In the genomic region with DNA sequence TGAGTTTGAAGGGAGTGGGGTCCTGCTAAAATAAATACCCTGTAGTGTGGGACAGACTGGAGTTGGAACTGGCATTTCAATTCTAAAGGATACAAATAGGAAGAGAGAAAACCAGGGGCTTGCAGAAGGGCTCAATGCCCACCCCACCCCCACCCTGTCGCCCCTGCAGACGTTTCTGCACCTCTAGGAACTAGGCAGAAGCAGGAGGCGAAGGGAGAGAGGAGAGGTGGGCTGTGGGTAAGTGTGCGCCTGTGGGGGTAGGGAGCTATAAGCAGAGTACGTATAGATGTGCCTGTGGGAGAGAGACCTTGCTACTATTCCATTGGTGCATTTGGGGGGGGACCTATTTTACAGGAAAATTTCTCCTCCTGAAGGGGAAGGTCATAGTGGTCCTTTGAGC, we compare ENCODE assay signal across 21 mouse cellular contexts. TPM values are rescaled to one million over a fixed set of nuclear protein-coding genes. Genes with fewer than 3 reads are reported as not detected.
DNase-seq lines count a peak whose midpoint lies in the region; ATAC-seq and TF ChIP-seq lines count a peak whose summit lies in the region.
"Had no signal": no experiment of that assay in that cellular context is flagged by ENCODE, and none has a peak within 500 bp of the region (broad histone marks: within the 10 kb centered on the region; RNA-seq: fewer than 3 reads in every experiment).

No protein-coding gene starts in this region.

- no peak for TF ChIP-seq CTCF in intestine, postnatal 0 days (IDR thresholded peaks at IDR 0.05; ENCODE audit: low read depth)
- TF ChIP-seq CTCF in stomach, postnatal 0 days (IDR thresholded peaks at IDR 0.05; ENCODE audit: low read depth) = no peak

- 5% methylated on average over 5 of the region's 5 CpGs for WGBS in heart, embryonic 11.5 days (ENCODE audit: insufficient replicate concordance)
- WGBS in lung, embryonic 16.5 days = 19% methylated on average over 5 of the region's 5 CpGs
- WGBS in intestine, postnatal 0 days = 54% methylated on average over 5 of the region's 5 CpGs
- 20% methylated on average over 5 of the region's 5 CpGs for WGBS in stomach, postnatal 0 days

- no peaks in the 10 kb centered on the region for H3K9me3 ChIP-seq in heart, embryonic 11.5 days (replicated peaks; ENCODE audit: control insufficient read depth, low read length)
- no peaks in the 10 kb centered on the region for H3K9me3 ChIP-seq in lung, embryonic 16.5 days (ENCODE audit: control insufficient read depth, low read length)
- no peaks in the 10 kb centered on the region for H3K9me3 ChIP-seq in intestine, postnatal 0 days (ENCODE audit: control insufficient read depth)
- no peaks in the 10 kb centered on the region for H3K9me3 ChIP-seq in stomach, postnatal 0 days (ENCODE audit: control insufficient read depth, low read length)
- H3K9me3 ChIP-seq: embryonic facial prominence, embryonic 15.5 days had no signal

- no peak overlapping the region for H3K4me3 ChIP-seq in heart, embryonic 11.5 days (ENCODE audit: low read depth, low read length)
- H3K4me3 ChIP-seq in lung, embryonic 16.5 days (ENCODE audit: low read length) = peak overlapping the region; percentile 35
- H3K4me3 ChIP-seq in intestine, postnatal 0 days (ENCODE audit: low read depth, low read length) = no peak overlapping the region
- H3K4me3 ChIP-seq in stomach, postnatal 0 days (ENCODE audit: low read depth, low read length) = 0 out of 2 replicates have a peak overlapping the region, but pooled peaks have one; percentile 4
- H3K4me3 ChIP-seq: embryonic facial prominence, embryonic 15.5 days; heart, adult 2 months had no signal

- intact Hi-C loops in heart, postnatal 10 days (cut with DNase I) = no loop called here

- peaks cover 93% of the 10 kb centered on the region for H3K27me3 ChIP-seq in heart, embryonic 11.5 days (ENCODE audit: control insufficient read depth, insufficient read depth, low read length)
- peaks cover 22% of the 10 kb centered on the region for H3K27me3 ChIP-seq in lung, embryonic 16.5 days (ENCODE audit: control insufficient read depth, insufficient read depth, low read depth, low read length)
- peaks cover 24% of the 10 kb centered on the region for H3K27me3 ChIP-seq in intestine, postnatal 0 days (replicated peaks; ENCODE audit: control insufficient read depth, insufficient read depth, low read length)
- no peaks in the 10 kb centered on the region; the same call in 1 of the 2 replicates for H3K27me3 ChIP-seq in stomach, postnatal 0 days (ENCODE audit: control insufficient read depth, insufficient read depth, low read length)
- H3K27me3 ChIP-seq: Patski had no signal

- no peak for ATAC-seq in heart, embryonic 11.5 days (replicated peaks; ENCODE audit: insufficient number of reproducible peaks, low FRiP score, low TSS enrichment)
- no peak for ATAC-seq in lung, embryonic 16.5 days (ENCODE audit: low read depth)
- no peak for ATAC-seq in intestine, postnatal 0 days
- no peak for ATAC-seq in stomach, postnatal 0 days (ENCODE audit: low FRiP score, low TSS enrichment)
- ATAC-seq in inflammation-experienced regulatory T-cells, adult 6 months = no peak
- ATAC-seq: forebrain, embryonic 14.5 days had no signal

- no peaks in the 10 kb centered on the region for H3K36me3 ChIP-seq in heart, embryonic 11.5 days (ENCODE audit: control insufficient read depth, insufficient read depth, low read length)
- no peaks in the 10 kb centered on the region for H3K36me3 ChIP-seq in lung, embryonic 16.5 days (ENCODE audit: control insufficient read depth, insufficient read depth, low read length)
- H3K36me3 ChIP-seq in intestine, postnatal 0 days (ENCODE audit: control insufficient read depth, insufficient read depth) = no peaks in the 10 kb centered on the region
- no peaks in the 10 kb centered on the region for H3K36me3 ChIP-seq in stomach, postnatal 0 days (ENCODE audit: control insufficient read depth, insufficient read depth, low read length)
- H3K36me3 ChIP-seq: embryonic facial prominence, embryonic 15.5 days had no signal

- no peak for TF ChIP-seq EP300 in stomach, postnatal 0 days (optimal IDR thresholded peaks at IDR 0.05)

- peak overlapping the region; percentile 20; the same call in 1 of the 2 replicates for H3K4me2 ChIP-seq in heart, embryonic 11.5 days
- H3K4me2 ChIP-seq in lung, embryonic 16.5 days (ENCODE audit: low read depth, low read length) = peak overlapping the region; percentile 79
- H3K4me2 ChIP-seq in intestine, postnatal 0 days (replicated peaks; ENCODE audit: low read depth) = peak overlapping the region; percentile 83; the same call in 1 of the 2 replicates
- peak overlapping the region; percentile 64 for H3K4me2 ChIP-seq in stomach, postnatal 0 days (replicated peaks; ENCODE audit: low read depth)
- H3K4me2 ChIP-seq: embryonic facial prominence, embryonic 15.5 days had no signal

- no peak for DNase-seq in heart, postnatal 10 days
- DNase-seq in lung, postnatal 36 days = no peak
- DNase-seq in stomach, postnatal 0 days (ENCODE audit: low spot score) = no peak
- DNase-seq in right cerebral cortex, adult 2 months (ENCODE audit: low spot score in 2 of 2) = no peak
- DNase-seq: cerebellum, adult 11 months; heart, adult 2 months; heart, postnatal 4 days; right cerebral cortex, postnatal 25 days; thymus, postnatal 36 days had no signal

- H3K27ac ChIP-seq in heart, embryonic 11.5 days (ENCODE audit: low read depth, low read length) = no peak overlapping the region
- H3K27ac ChIP-seq in lung, embryonic 16.5 days (ENCODE audit: low read length) = peak overlapping the region; percentile 94
- H3K27ac ChIP-seq in intestine, postnatal 0 days (ENCODE audit: low read depth, low read length) = no peak overlapping the region; the same call in 1 of the 2 replicates
- peak overlapping the region; percentile 84 for H3K27ac ChIP-seq in stomach, postnatal 0 days (replicated peaks)
- H3K27ac ChIP-seq: embryonic facial prominence, embryonic 15.5 days; heart, adult 2 months had no signal

- H3K9ac ChIP-seq in heart, embryonic 11.5 days (ENCODE audit: low read depth, low read length) = peak overlapping the region; percentile 12; the same call in 1 of the 2 replicates
- peak overlapping the region; percentile 79 for H3K9ac ChIP-seq in lung, embryonic 16.5 days (ENCODE audit: low read length)
- H3K9ac ChIP-seq in intestine, postnatal 0 days (ENCODE audit: low read depth, low read length) = no peak overlapping the region
- peak overlapping the region; percentile 27; the same call in 1 of the 2 replicates for H3K9ac ChIP-seq in stomach, postnatal 0 days (ENCODE audit: low read length)
- H3K9ac ChIP-seq: embryonic facial prominence, embryonic 15.5 days had no signal

- peaks cover 3% of the 10 kb centered on the region; the same call in 1 of the 2 replicates for H3K4me1 ChIP-seq in heart, embryonic 11.5 days (ENCODE audit: control insufficient read depth, insufficient read depth, low read length)
- H3K4me1 ChIP-seq in lung, embryonic 16.5 days (replicated peaks; ENCODE audit: control insufficient read depth, insufficient read depth, low read length) = peaks cover 19% of the 10 kb centered on the region
- peaks cover 3% of the 10 kb centered on the region; the same call in 1 of the 2 replicates for H3K4me1 ChIP-seq in intestine, postnatal 0 days (replicated peaks; ENCODE audit: control insufficient read depth, insufficient read depth, low read length)
- 0 out of 2 replicates have a peak, but pooled peaks cover 3% of the 10 kb centered on the region for H3K4me1 ChIP-seq in stomach, postnatal 0 days (replicated peaks; ENCODE audit: control insufficient read depth, insufficient read depth)

RNA-seq across cellular contexts. Expression of a gene that starts 4.6 kb away (rescaled TPM):
- polyA plus RNA-seq in heart, embryonic 11.5 days (2014; fragmentation: Nextera tagmentation; extraction: Ambion mirVana) = 0.74 and 1.0 TPM in 2 replicates
- total RNA-seq in heart, postnatal 10 days (2021) = 1 to 10 TPM; 1.1 TPM
- 2.1 and 2.6 TPM in 2 replicates for polyA plus RNA-seq in lung, embryonic 16.5 days (2015; fragmentation: Nextera tagmentation; extraction: Ambion mirVana)
- polyA plus RNA-seq in intestine, postnatal 0 days (2015; fragmentation: Nextera tagmentation; extraction: Ambion mirVana) = 1.1 and 1.3 TPM in 2 replicates
- polyA plus RNA-seq in stomach, postnatal 0 days (2015; fragmentation: Nextera tagmentation; extraction: Ambion mirVana) = 0.94 and 0.97 TPM in 2 replicates
- under 1 TPM in 1 of 3 experiments, not detected in 2; 0.86 TPM for polyA plus RNA-seq in inflammation-experienced regulatory T-cells, adult 6 months (2017; shearing (Covaris generic))
- total RNA-seq: left cerebral cortex, adult 8-10 months had no signal
- polyA plus RNA-seq: forebrain, embryonic 14.5 days had no signal

RNA-seq across cellular contexts. Expression of a gene that starts 9.7 kb away (rescaled TPM):
- 0.21 and 0.77 TPM in 2 replicates for polyA plus RNA-seq in heart, embryonic 11.5 days (2014; fragmentation: Nextera tagmentation; extraction: Ambion mirVana)
- total RNA-seq in heart, postnatal 10 days (2021) = 1 to 10 TPM; 1.1 TPM
- 3.4 TPM in 2 replicates for polyA plus RNA-seq in lung, embryonic 16.5 days (2015; fragmentation: Nextera tagmentation; extraction: Ambion mirVana)
- polyA plus RNA-seq in intestine, postnatal 0 days (2015; fragmentation: Nextera tagmentation; extraction: Ambion mirVana) = 1.1 and 1.5 TPM in 2 replicates
- 1.2 and 1.6 TPM in 2 replicates for polyA plus RNA-seq in stomach, postnatal 0 days (2015; fragmentation: Nextera tagmentation; extraction: Ambion mirVana)
- polyA plus RNA-seq in inflammation-experienced regulatory T-cells, adult 6 months (2017; shearing (Covaris generic)) = 1 to 10 TPM in 2 of 3 experiments, under 1 TPM in 1; 0.92 to 1.5 (median 1.2) TPM
- polyA plus RNA-seq: forebrain, embryonic 14.5 days had no signal

RNA-seq across cellular contexts. Expression of a gene that starts 22.6 kb away (rescaled TPM):
- 4.5 and 7.4 TPM in 2 replicates for polyA plus RNA-seq in heart, embryonic 11.5 days (2014; fragmentation: Nextera tagmentation; extraction: Ambion mirVana)
- 1 to 10 TPM; 1.6 to 1.7 TPM for total RNA-seq in heart, postnatal 10 days (2021)
- 20.1 and 24.0 TPM in 2 replicates for polyA plus RNA-seq in lung, embryonic 16.5 days (2015; fragmentation: Nextera tagmentation; extraction: Ambion mirVana)
- polyA plus RNA-seq in intestine, postnatal 0 days (2015; fragmentation: Nextera tagmentation; extraction: Ambion mirVana) = 8.4 and 9.4 TPM in 2 replicates
- polyA plus RNA-seq in stomach, postnatal 0 days (2015; fragmentation: Nextera tagmentation; extraction: Ambion mirVana) = 12.2 and 13.4 TPM in 2 replicates
- not detected for polyA plus RNA-seq in inflammation-experienced regulatory T-cells, adult 6 months (2017; shearing (Covaris generic))
- total RNA-seq: common myeloid progenitor, adult 5-6 weeks; gastrocnemius, adult 18-20 months; left cerebral cortex, adult 8-10 months; megakaryocyte, adult 5-6 weeks had no signal
- polyA plus RNA-seq: forebrain, embryonic 14.5 days had no signal

RNA-seq across cellular contexts. Expression of a gene that starts 24.6 kb away (rescaled TPM):
- 0.65 and 2.4 TPM in 2 replicates for polyA plus RNA-seq in heart, embryonic 11.5 days (2014; fragmentation: Nextera tagmentation; extraction: Ambion mirVana)
- under 1 TPM; 0.45 to 0.62 TPM for total RNA-seq in heart, postnatal 10 days (2021)
- 39.2 and 46.6 TPM in 2 replicates for polyA plus RNA-seq in lung, embryonic 16.5 days (2015; fragmentation: Nextera tagmentation; extraction: Ambion mirVana)
- 14.7 and 15.8 TPM in 2 replicates for polyA plus RNA-seq in intestine, postnatal 0 days (2015; fragmentation: Nextera tagmentation; extraction: Ambion mirVana)
- 7.5 and 8.2 TPM in 2 replicates for polyA plus RNA-seq in stomach, postnatal 0 days (2015; fragmentation: Nextera tagmentation; extraction: Ambion mirVana)
- polyA plus RNA-seq in inflammation-experienced regulatory T-cells, adult 6 months (2017; shearing (Covaris generic)) = not detected
- total RNA-seq: common myeloid progenitor, adult 5-6 weeks; left cerebral cortex, adult 8-10 months; megakaryocyte, adult 5-6 weeks had no signal
- polyA plus RNA-seq: embryonic facial prominence, embryonic 15.5 days; forebrain, embryonic 14.5 days had no signal

RNA-seq across cellular contexts. Expression of a gene that starts 35.5 kb away (rescaled TPM):
- polyA plus RNA-seq in heart, embryonic 11.5 days (2014; fragmentation: Nextera tagmentation; extraction: Ambion mirVana) = 0.32 and 0.90 TPM in 2 replicates
- not detected for total RNA-seq in heart, postnatal 10 days (2021)
- polyA plus RNA-seq in lung, embryonic 16.5 days (2015; fragmentation: Nextera tagmentation; extraction: Ambion mirVana) = 8.8 and 11.6 TPM in 2 replicates
- polyA plus RNA-seq in intestine, postnatal 0 days (2015; fragmentation: Nextera tagmentation; extraction: Ambion mirVana) = 5.7 and 6.4 TPM in 2 replicates
- polyA plus RNA-seq in stomach, postnatal 0 days (2015; fragmentation: Nextera tagmentation; extraction: Ambion mirVana) = 6.9 and 7.9 TPM in 2 replicates
- not detected for polyA plus RNA-seq in inflammation-experienced regulatory T-cells, adult 6 months (2017; shearing (Covaris generic))
- total RNA-seq: common myeloid progenitor, adult 5-6 weeks; heart, adult 2 months; heart, postnatal 4 days; left cerebral cortex, adult 8-10 months; liver, adult 2 months; megakaryocyte, adult 5-6 weeks had no signal
- polyA plus RNA-seq: embryonic facial prominence, embryonic 15.5 days; forebrain, embryonic 14.5 days; heart, adult 2 months had no signal

Comparison
In these comparisons a context has a peak if more than half of its experiments do, and no peak if none do; other contexts are left out.
1. H3K27ac ChIP-seq: peak in lung, embryonic 16.5 days (single experiment) and stomach, postnatal 0 days (single experiment); none in heart, embryonic 11.5 days (single experiment) and intestine, postnatal 0 days (single experiment).
2. H3K4me2 ChIP-seq: peak in every context shown above with its lines; median percentile 83 in intestine, postnatal 0 days; 79 in lung, embryonic 16.5 days; 64 in stomach, postnatal 0 days; 20 in heart, embryonic 11.5 days.
3. H3K4me3 ChIP-seq: peak in lung, embryonic 16.5 days (single experiment) and stomach, postnatal 0 days (single experiment); none in heart, embryonic 11.5 days (single experiment) and intestine, postnatal 0 days (single experiment).